Mouse (Mus musculus) gastrocnemius, adult 8-10 months (tissue): ENCODE results near the gene Nkrf. TPM values are rescaled to one million over a fixed set of nuclear protein-coding genes. Genes with fewer than 3 reads are reported as not detected.
"Not testable (repeated sequence)": the region's sequence is repeated elsewhere in the genome, so short reads cannot be mapped to it uniquely, and the experiment has no call there.

Source experiments
- DNase-seq, 2 experiments: peaks; one replicate each; pipeline ENCODE4 v3.0.0; 2022; ENCODE audit warnings: low spot score in 2 of 2
- total RNA-seq, 4 experiments: library from RNA; stranded (reverse); gene quantifications; 2 replicates each; pipeline ENCODE4 v1.2.4; 2022

Gene Nkrf
- total RNA-seq: 1 to 10 TPM; 2.3 to 3.6 (median 2.5) TPM

- DNase-seq: no peak
These were observed at the start of gene Nkrf for GRCm38 (mm10) chrX:36902321-36903114. TSS of gene Nkrf (minus strand) at chrX:36902899.

DNA sequence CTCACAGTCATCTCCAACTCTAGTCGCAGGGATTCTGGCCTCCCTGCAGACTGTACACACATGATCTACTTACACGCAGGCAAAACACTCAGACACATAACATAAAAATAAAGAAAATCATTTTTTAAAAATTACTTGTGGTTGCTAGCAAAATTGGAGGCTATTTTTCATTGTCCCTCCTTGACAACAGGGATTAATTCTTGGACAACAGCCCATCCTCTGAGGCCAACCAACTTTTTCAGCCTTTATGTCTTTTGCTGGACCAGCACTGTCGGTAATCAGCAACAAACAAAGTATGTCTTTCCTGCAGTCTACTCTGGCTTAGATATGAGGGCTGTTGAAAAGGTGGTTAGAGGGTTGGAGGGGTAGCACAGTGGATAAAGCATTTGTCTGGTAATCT is 38.4 kb upstream of the Nkrf start:
- no peak for DNase-seq

DNA sequence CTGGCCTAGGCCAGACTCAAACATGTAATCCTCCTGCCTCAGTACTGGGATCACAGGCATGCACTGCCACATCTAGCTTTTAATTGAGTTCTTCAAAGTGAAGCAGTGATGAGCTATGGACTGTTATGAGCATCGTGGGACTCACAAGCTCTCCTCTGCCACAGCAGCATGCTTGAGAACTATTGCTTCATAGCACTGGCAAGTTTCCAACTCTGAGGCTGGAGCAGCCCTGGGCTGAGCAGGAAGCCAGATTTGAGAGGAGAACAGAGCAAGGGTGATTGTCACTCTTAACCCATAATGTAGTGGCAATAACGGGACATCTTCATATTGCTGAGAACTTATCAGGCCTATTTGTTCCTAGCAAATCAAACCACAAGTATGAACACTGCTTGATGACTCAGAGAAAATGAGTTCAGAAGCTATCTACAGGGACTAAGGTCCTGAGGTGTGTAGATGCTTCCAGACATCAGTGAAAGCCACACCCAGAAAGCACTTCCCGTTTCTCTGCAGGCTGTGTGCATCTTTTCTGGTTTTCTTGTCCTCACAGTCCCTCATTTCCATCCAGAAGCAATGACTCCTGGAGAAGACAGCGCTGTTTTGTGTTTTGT is 37.2 kb upstream of the Nkrf start:
- peak; percentile 2 to 6 for DNase-seq

DNA sequence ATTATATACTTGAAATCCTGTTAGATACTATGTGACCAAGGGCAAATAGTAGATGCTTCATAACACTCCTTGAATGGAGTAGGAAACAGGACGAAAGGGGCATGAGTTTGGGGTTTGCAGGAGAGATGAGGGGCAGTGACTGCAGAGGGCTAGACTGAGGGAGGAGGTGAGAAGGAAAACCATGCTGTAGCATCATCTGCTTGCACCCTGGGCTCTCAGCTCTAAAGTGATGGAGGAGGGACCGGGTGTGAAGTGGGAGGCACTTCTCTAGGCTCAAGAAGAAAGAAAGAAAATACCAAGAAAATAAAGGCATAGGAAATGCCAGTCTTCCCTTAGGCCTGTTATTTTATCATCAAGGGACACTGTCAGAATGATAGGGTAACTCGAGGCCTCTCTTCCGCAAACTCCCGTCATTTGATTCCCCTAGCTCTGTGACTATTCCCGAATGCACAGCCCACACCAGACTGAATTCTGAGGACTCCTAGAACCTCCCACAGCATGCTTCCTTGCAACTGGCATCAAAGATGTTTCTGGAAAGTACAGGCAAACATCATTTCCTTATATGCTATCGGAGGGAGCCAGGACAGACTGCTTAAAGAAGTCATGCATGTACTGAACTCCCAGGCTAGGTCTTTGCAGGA is 32.7 kb upstream of the Nkrf start:
- no peak for DNase-seq

DNA sequence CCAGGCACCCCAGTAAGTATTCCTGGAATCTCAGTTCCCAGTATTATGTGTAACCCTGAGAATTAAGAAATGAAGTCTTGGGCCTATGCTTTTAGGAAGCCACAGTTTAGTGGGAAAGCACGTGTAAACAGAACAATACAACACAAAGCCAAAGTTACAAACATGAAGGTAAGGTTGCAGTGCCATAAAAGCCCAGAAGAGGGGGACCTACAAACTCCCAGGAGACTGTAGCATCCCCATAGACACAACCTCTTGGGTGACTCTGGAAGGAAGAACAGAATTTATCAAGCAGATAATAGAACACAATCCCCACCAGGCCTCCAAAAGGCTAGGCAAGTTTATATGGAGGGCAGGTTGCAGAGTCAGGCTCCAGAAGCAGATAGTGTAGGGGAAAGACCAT is 27.9 kb upstream of the Nkrf start:
- DNase-seq: no peak

DNA sequence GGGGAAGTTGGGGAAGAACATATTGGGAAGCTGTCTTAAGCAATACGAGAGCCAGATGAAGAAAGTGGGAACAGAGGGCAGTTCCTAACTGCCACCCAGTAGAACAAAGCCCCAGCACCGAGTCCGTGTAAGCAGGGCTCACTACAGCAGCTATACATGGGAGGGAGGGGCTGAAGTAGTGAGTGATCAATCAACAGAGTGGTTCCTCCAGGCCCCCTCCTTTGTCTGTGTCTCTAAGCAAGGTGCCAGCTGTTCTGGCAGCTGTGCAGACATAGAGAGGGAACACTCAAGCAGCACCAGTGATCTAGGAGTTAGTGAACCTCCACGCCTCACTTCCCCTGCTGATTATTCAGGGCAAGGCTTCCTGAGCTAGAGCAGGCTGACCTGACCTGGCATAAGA is 27.0 kb upstream of the Nkrf start:
- DNase-seq: no peak

DNA sequence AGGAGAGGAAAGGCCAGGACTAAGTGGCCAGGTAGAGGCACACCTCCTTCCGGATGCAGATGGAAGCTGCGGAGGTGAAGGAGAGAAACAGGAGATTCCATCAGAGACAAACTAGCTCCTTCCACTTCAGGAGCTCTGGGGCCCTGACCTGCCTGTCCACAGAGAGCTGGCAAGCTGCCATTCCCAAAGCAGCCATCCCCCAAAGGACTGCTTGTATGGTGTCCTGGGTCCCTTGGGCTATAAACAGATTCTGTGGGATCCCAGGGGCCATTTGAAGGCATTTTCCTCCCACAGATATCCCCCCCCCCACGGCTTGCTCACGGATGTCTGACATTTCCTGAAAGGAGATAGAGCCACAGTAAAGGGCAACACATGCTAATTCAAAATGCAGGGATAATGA is 26.1 kb upstream of the Nkrf start:
- no peak for DNase-seq

GRCm38 (mm10) chrX:36921346-36921745 is 18.6 kb upstream of the Nkrf start:
- DNase-seq: no peak

- DNase-seq: no peak
These were observed 15.1 kb upstream of the Nkrf start for GRCm38 (mm10) chrX:36917749-36918148.

DNA sequence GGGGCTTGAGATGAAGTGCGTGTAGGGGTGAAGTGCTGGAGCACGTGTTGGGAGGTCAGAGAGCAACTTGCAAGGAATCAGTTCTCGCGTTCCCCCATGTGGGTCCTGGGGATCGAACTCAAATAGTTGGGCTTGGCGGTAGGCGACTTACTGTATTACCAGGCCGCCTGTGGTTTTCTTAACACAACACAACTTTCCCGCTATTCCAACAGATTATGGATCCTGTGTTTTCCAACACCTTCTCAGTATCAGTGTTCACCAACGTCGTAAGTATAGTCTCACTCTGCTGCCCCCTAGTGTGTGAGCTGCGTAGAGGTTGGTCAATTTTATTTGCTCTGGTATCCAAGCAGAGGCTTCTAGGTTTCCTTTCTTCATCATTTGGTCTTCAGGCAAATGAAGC is 8.6 kb upstream of the Nkrf start:
- no peak for DNase-seq

GRCm38 (mm10) chrX:36906539-36906938 is 3.8 kb upstream of the Nkrf start:
- DNase-seq: no peak

- peak; percentile 86 to 88 for DNase-seq
These were observed 543 bp upstream of the Nkrf start for GRCm38 (mm10) chrX:36903115-36903768.

- no peak for DNase-seq
These were observed 1.0 kb downstream of the Nkrf start for GRCm38 (mm10) chrX:36901655-36902054.

DNA sequence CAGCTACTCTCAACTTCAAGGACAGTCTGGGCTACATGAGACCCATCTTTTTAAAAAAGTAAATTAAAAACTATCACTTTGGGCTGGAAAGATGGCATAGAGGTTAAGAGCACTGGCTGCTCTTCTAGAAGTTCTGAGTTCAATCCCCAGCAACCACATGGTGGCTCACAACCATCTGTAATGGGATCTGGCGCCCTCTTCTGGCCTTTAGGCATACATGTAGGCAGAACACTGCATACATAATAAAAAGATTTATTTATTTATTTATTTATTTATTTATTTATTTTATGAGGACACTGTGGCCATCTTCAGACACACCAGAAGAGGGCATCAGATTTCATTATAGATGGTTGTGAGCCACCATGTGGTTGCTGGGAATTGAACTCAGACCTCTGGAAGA is 3.8 kb downstream of the Nkrf start:
- DNase-seq: not testable (repeated sequence)

DNA sequence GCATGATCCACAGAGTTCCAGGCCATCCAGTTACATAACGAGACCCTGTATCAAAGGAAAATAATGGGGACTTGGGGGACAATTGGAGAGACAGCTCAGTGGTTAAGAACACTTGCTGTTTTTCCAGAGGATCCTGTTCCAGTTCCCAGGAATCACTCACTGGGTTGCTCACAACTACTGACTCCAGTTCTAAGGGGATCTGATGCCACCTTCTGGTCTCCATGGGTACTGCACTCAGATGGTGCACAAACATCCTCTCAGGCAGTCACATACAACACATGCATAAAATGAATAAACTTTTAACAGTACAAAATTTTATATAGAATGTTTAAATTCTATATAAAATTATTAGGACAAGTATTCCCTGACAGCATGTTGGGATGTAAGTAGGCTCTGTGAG is 18.0 kb downstream of the Nkrf start:
- DNase-seq: no peak

DNA sequence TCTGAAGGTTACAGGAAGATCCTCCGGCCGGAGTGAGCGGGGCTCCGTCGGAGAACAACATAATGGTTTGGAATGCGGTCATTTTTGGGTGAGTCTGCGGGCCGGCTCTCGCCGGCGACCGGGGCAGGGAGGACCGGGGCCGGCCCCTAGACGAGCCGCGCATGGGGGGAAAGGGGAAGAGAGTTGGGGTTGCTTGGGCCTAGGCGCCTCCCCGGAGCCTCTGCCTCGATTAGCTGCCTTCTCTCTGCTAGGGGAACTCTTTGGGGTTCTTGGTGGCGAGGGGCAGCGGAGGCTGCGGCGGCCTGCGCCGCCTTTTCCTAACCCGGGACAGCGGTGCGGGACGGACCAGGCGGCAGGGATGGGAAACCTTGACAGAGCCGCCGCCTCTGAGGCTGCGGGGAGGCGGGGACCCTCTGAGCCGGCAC is 28.0 kb downstream of the Nkrf start:
- DNase-seq: no peak

- DNase-seq: peak; percentile 74 to 83
These were observed 28.5 kb downstream of the Nkrf start for GRCm38 (mm10) chrX:36874178-36874696.

- no peak for DNase-seq
These were observed 28.9 kb downstream of the Nkrf start, which contains the start of the genes Ube2a and C330007P06Rik for GRCm38 (mm10) chrX:36873765-36874164. TSS of gene Ube2a (plus strand) at chrX:36873900. TSS of gene C330007P06Rik (minus strand) at chrX:36874111.

- DNase-seq: no peak
These were observed 32.3 kb downstream of the Nkrf start for GRCm38 (mm10) chrX:36870372-36870771.

- no peak for DNase-seq
These were observed 37.9 kb downstream of the Nkrf start for GRCm38 (mm10) chrX:36864609-36865328.
